Mouse (Mus musculus) hindlimb bud, embryonic 11.5 days (tissue): ENCODE measurements at regions not wholly inside any gene's neighbourhood (a gene's known extent, or its start where the extent isn't known, plus 50 kb on each side); places are given as distances from the start of the nearest gene placed in this dataset.

Source experiments
- DNase-seq: peaks from one replicate; pipeline ENCODE4 v3.0.0-alpha.2; 2012; ENCODE audit warnings: low read depth, low spot score; ENCODE audit errors: extremely low spot score

GRCm38 (mm10) chr13:51930301-51930747, 83.8 kb downstream of the Gadd45g start:
- DNase-seq = no peak

GRCm38 (mm10) chr13:51930931-51931330, 84.5 kb downstream of the Gadd45g start:
- no peak for DNase-seq

- no peak for DNase-seq
Measured at GRCm38 (mm10) chr13:51935827-51936226, 89.3 kb downstream of the Gadd45g start.

GRCm38 (mm10) chr13:51936441-51936840, 90.0 kb downstream of the Gadd45g start:
- DNase-seq = no peak

GRCm38 (mm10) chr13:51937898-51938297, 91.4 kb downstream of the Gadd45g start:
- DNase-seq = no peak

GRCm38 (mm10) chr13:51939262-51939661, 92.8 kb downstream of the Gadd45g start:
- DNase-seq = no peak

- no peak for DNase-seq
Measured at GRCm38 (mm10) chr13:51939715-51940114, 93.2 kb downstream of the Gadd45g start.

- no peak for DNase-seq
Measured at GRCm38 (mm10) chr13:51946171-51946570, 99.7 kb downstream of the Gadd45g start.

GRCm38 (mm10) chr13:51948896-51949295, 102.4 kb downstream of the Gadd45g start:
- DNase-seq = no peak

- no peak for DNase-seq
Measured at GRCm38 (mm10) chr13:51951506-51952038, 105.1 kb downstream of the Gadd45g start.

- no peak for DNase-seq
Measured at GRCm38 (mm10) chr13:51953084-51953483, 106.6 kb downstream of the Gadd45g start.

- no peak for DNase-seq
Measured at GRCm38 (mm10) chr13:51953569-51953968, 107.1 kb downstream of the Gadd45g start.

- no peak for DNase-seq
Measured at GRCm38 (mm10) chr13:51957101-51957500, 110.6 kb downstream of the Gadd45g start.

GRCm38 (mm10) chr13:51959591-51959990, 113.1 kb downstream of the Gadd45g start:
- DNase-seq = no peak

GRCm38 (mm10) chr13:51960262-51960661, 113.8 kb downstream of the Gadd45g start:
- DNase-seq = no peak

GRCm38 (mm10) chr13:51962191-51962611, 115.7 kb downstream of the Gadd45g start:
- DNase-seq = no peak

- no peak for DNase-seq
Measured at GRCm38 (mm10) chr13:51962676-51963075, 116.2 kb downstream of the Gadd45g start.

- DNase-seq = no peak
Measured at GRCm38 (mm10) chr13:51963966-51964365, 117.5 kb downstream of the Gadd45g start.

- no peak for DNase-seq
Measured at GRCm38 (mm10) chr13:51964416-51964815, 117.9 kb downstream of the Gadd45g start.

- DNase-seq = no peak
Measured at GRCm38 (mm10) chr13:51964921-51965320, 118.4 kb downstream of the Gadd45g start.

GRCm38 (mm10) chr13:51968103-51968502, 121.6 kb downstream of the Gadd45g start:
- no peak for DNase-seq

GRCm38 (mm10) chr13:51968796-51969195, 122.3 kb downstream of the Gadd45g start:
- DNase-seq = no peak

- no peak for DNase-seq
Measured at GRCm38 (mm10) chr13:51970051-51970450, 123.6 kb downstream of the Gadd45g start.
